Mouse (Mus musculus) CH12.LX (cell line): ENCODE results near the gene Per3. TPM values are rescaled to one million over a fixed set of nuclear protein-coding genes. Genes with fewer than 3 reads are reported as not detected.

Source experiments
- DNase-seq: peaks from one replicate; pipeline ENCODE4 v3.0.0-alpha.2; 2013; ENCODE audit errors: extremely low read depth
- H3K27ac ChIP-seq: 2 replicates; pipeline ENCODE4 v1.5.1; 2012; ENCODE audit warnings: low read depth, mild to moderate bottlenecking, control low read depth, moderate library complexity; ENCODE audit not compliant: insufficient read depth
- H3K27me3 ChIP-seq: replicated peaks from 2 replicates; pipeline ENCODE3; 2012; ENCODE audit warnings: inconsistent platforms
- H3K36me3 ChIP-seq, 2 experiments: replicated peaks in 1 of 2; 2 replicates each; pipeline versions ENCODE3 to v1.6.1; 2012; ENCODE audit warnings: inconsistent platforms in 1 of 2, low read length in 1 of 2, mild to moderate bottlenecking in 1 of 2, mixed read lengths in 1 of 2, moderate library complexity in 1 of 2; ENCODE audit not compliant: control insufficient read depth in 1 of 2, insufficient read depth in 1 of 2
- H3K4me1 ChIP-seq, 2 experiments: 2 replicates each; pipeline ENCODE4 v1.6.1; 2012; ENCODE audit warnings: inconsistent platforms in 1 of 2, moderate library complexity in 1 of 2; ENCODE audit not compliant: insufficient read depth in 2 of 2, control insufficient read depth in 1 of 2
- H3K4me2 ChIP-seq: 2 replicates; pipeline ENCODE4 v1.6.1; 2012; ENCODE audit warnings: low read depth, mild to moderate bottlenecking, control low read depth; ENCODE audit not compliant: poor library complexity, insufficient read depth, severe bottlenecking
- H3K4me3 ChIP-seq, 3 experiments: fragments of 150-350 bp in 1 of 3; sonication (generic) in 1 of 3; replicated peaks in 1 of 3; 2 replicates each; pipeline versions ENCODE3 to v1.5.1; 2011 to 2012; ENCODE audit warnings: low read depth in 2 of 3, low read length in 2 of 3, mild to moderate bottlenecking in 2 of 3, moderate library complexity in 2 of 3, control low read depth in 1 of 3, improper control_type of control experiment in 1 of 3, inconsistent platforms in 1 of 3, mixed read lengths in 1 of 3; ENCODE audit not compliant: poor library complexity in 1 of 3
- H3K79me2 ChIP-seq: replicated peaks from 2 replicates; pipeline ENCODE4 v1.6.1; 2012; ENCODE audit warnings: mild to moderate bottlenecking, moderate library complexity; ENCODE audit not compliant: control insufficient read depth, poor library complexity, insufficient read depth, severe bottlenecking; ENCODE audit errors: extremely low read depth
- H3K9ac ChIP-seq: 2 replicates; pipeline ENCODE4 v1.6.1; 2012; ENCODE audit warnings: low read depth, mild to moderate bottlenecking, control low read depth, moderate library complexity; ENCODE audit not compliant: insufficient read depth
- H3K9me3 ChIP-seq: replicated peaks from 2 replicates; pipeline ENCODE3; 2012; ENCODE audit warnings: low read length, inconsistent platforms, mixed read lengths
- BHLHE40 ChIP-seq: IDR thresholded peaks from 2 replicates; pipeline ENCODE4 v1.6.1; 2011; ENCODE audit warnings: mild to moderate bottlenecking, low read depth, low read length, improper control_type of control experiment
- CHD2 ChIP-seq: IDR thresholded peaks from 2 replicates; pipeline ENCODE4 v1.6.1; 2011; ENCODE audit warnings: low read length, improper control_type of control experiment
- E2F4 ChIP-seq: IDR thresholded peaks from 2 replicates; pipeline ENCODE4 v1.6.1; 2011; ENCODE audit warnings: low read depth, low read length, improper control_type of control experiment; ENCODE audit not compliant: insufficient replicate concordance
- EP300 ChIP-seq: IDR thresholded peaks from 2 replicates; pipeline ENCODE4 v1.6.1; 2011; ENCODE audit warnings: low read length, improper control_type of control experiment
- HCFC1 ChIP-seq: IDR thresholded peaks from 2 replicates; pipeline ENCODE4 v1.6.1; 2012; ENCODE audit warnings: low read depth, mild to moderate bottlenecking, inconsistent platforms, low read length, improper control_type of control experiment
- JUN ChIP-seq: IDR thresholded peaks from 2 replicates; pipeline ENCODE4 v1.6.1; 2011; ENCODE audit warnings: low read depth, mild to moderate bottlenecking, low read length, improper control_type of control experiment, moderate library complexity; ENCODE audit not compliant: insufficient read depth
- JUND ChIP-seq: conservative IDR thresholded peaks from 2 replicates; pipeline ENCODE4 v1.6.1; 2011; ENCODE audit warnings: low read depth, low read length, improper control_type of control experiment
- KAT2A ChIP-seq: IDR thresholded peaks from 2 replicates; pipeline ENCODE4 v1.6.1; 2012; ENCODE audit warnings: low read length, improper control_type of control experiment, inconsistent platforms; ENCODE audit not compliant: insufficient replicate concordance
- MAX ChIP-seq: IDR thresholded peaks from 2 replicates; pipeline ENCODE4 v1.6.1; 2011; ENCODE audit warnings: low read length, improper control_type of control experiment
- MXI1 ChIP-seq: IDR thresholded peaks from 2 replicates; pipeline ENCODE4 v1.6.1; 2011; ENCODE audit warnings: mild to moderate bottlenecking, low read depth, low read length, improper control_type of control experiment
- NELFE ChIP-seq: IDR thresholded peaks from 2 replicates; pipeline ENCODE4 v1.6.1; 2011; ENCODE audit warnings: low read depth, low read length, improper control_type of control experiment
- PAX5 ChIP-seq: IDR thresholded peaks from 2 replicates; pipeline ENCODE4 v1.6.1; 2012; ENCODE audit warnings: low read length, inconsistent platforms, mixed read lengths
- POLR2AphosphoS2 ChIP-seq: IDR thresholded peaks from 2 replicates; pipeline ENCODE4 v1.6.1; 2011; ENCODE audit warnings: low read depth, low read length, improper control_type of control experiment
- SIN3A ChIP-seq: IDR thresholded peaks from 2 replicates; pipeline ENCODE4 v1.6.1; 2012; ENCODE audit warnings: low read length, improper control_type of control experiment, inconsistent platforms
- USF2 ChIP-seq: conservative IDR thresholded peaks from 2 replicates; pipeline ENCODE4 v1.6.1; 2011; ENCODE audit warnings: low read depth, low read length, improper control_type of control experiment
- ZC3H11A ChIP-seq: IDR thresholded peaks from 2 replicates; pipeline ENCODE4 v1.6.1; 2012; ENCODE audit warnings: low read depth, mild to moderate bottlenecking, inconsistent platforms, low read length, improper control_type of control experiment
- dilution Hi-C: fragments of 300-500 bp; cut with MboI; formaldehyde crosslinking; loops from 2 replicates; pipeline ENCODE4 v1.14.3; 2020; ENCODE audit warnings: low sequenced_read_pairs; ENCODE audit not compliant: extremely low pct_unique_long_range_greater_than_20kb, extremely low pct_ligation_motif_present
- in situ Hi-C: fragments of 300-500 bp; cut with MboI; formaldehyde crosslinking; loops from 3 replicates; pipeline ENCODE4 v1.14.3; 2019; ENCODE audit warnings: low sequenced_read_pairs, low pct_ligation_motif_present, low pct_unique_long_range_greater_than_20kb, mixed read lengths
- polyA plus RNA-seq: library from polyadenylated mRNA; unstranded; fragments of >175 nt; gene quantifications from 2 replicates; pipeline ENCODE4 v1.2.1, GENCODE M21; 2012; ENCODE audit warnings: low read depth; ENCODE audit not compliant: insufficient read length
- total RNA-seq, 2 experiments: library from RNA; depleted of rRNA; stranded (reverse); fragments of 300-350 nt in 1 of 2; fragments of >200 nt in 1 of 2; gene quantifications; 2 replicates each; pipeline ENCODE4 v1.2.3; 2012 to 2014

Gene Per3
- total and polyA plus RNA-seq, 3 experiments, result 0.56 to 0.81 (median 0.74) TPM

DNA sequence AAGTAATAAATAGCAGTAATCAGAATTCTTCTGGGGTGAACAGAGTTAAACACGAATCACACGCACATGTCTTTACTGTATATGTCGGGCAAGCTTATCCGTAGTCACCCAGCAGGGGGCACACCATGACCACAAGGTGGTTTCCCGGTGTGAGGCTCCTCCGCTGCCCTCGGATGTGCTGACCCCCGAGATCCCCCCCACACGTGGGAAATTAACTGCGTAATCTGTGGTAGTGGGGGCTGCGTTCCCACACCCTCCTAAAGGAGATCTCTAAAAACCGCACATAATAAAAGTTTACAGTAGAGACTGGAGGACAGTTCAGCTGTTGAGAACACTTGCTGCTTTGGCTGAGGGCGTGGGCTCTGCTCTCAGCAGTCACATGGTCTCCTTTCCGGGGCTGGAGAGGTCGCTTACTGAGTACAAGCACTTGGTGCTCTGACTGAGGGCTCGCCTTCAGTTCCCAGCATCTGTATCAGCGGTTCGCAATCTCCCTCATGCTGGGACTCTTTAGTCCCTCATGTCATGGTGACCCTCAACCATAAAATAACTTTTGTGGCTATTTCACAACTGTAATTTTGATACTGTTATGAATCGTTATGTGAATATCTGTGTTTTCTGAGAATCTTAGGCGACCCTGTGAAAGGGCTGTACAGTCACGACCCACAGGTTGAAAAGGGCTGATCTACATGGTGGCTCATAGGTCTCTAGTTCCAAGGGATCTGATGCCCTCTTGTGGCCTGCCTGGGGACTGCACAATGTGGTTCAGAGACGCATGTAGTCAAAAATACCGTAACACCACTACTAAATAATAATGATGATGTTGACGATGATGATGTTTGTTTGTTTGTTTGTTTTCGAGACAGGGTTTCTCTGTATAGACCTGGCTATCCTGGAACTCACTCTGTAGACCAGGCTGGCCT, 79.6 kb downstream of the Per3 start (continued):
- TF ChIP-seq KAT2A, result no peak
- TF ChIP-seq JUN, result no peak
- no peak for TF ChIP-seq E2F4
- TF ChIP-seq CHD2, result no peak
- TF ChIP-seq MAX, result peak; percentile 59
- peak; percentile 58 for TF ChIP-seq BHLHE40
- no peak for TF ChIP-seq JUND
- TF ChIP-seq SIN3A, result no peak; the same call in 1 of the 2 replicates
- no peak for TF ChIP-seq ZC3H11A
- TF ChIP-seq EP300, result no peak
- TF ChIP-seq, all 38 proteins: peak for 12

DNA sequence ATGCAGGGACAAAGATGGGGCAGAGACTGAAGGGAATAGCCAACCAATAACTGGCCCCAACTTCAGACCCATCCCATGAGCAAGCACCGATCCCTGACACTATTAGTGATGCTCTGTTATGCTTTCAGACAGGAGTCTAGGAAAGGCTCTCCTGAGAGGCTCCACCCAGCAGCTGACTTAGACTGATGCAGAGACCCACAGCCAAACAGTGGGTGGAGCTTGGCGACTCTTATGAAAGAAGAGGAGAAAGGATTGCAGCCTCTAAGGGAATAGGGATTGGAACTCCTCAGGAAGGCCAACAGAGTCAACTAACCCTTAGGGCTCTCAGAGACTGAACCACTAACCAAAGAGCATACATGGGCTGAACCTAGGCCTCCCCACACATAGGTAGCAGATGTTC, 80.8 kb downstream of the Per3 start:
- H3K4me3 ChIP-seq, result no peak overlapping the region
- no peak for DNase-seq
- H3K4me2 ChIP-seq, result no peak overlapping the region
- dilution Hi-C loops (no loop called here), in situ Hi-C loops (loop anchor here (5.0 to 10.0 kb wide), 2 partner anchors 99 to 306 kb away; no protein-coding TSS in a partner anchor)
- peaks cover 0 to 18% of the 10 kb centered on the region in 2 experiments; a peak in 2 of 4 replicates for H3K4me1 ChIP-seq
- H3K9ac ChIP-seq, result no peak overlapping the region
- no peaks in the 10 kb centered on the region for H3K36me3 ChIP-seq
- H3K27me3 ChIP-seq, result no peaks in the 10 kb centered on the region
- no peaks in the 10 kb centered on the region for H3K79me2 ChIP-seq
- H3K9me3 ChIP-seq, result peaks cover 1% of the 10 kb centered on the region
- TF ChIP-seq BHLHE40 (no peak), USF2 (no peak), POLR2AphosphoS2 (no peak)
- no peak overlapping the region for H3K27ac ChIP-seq

DNA sequence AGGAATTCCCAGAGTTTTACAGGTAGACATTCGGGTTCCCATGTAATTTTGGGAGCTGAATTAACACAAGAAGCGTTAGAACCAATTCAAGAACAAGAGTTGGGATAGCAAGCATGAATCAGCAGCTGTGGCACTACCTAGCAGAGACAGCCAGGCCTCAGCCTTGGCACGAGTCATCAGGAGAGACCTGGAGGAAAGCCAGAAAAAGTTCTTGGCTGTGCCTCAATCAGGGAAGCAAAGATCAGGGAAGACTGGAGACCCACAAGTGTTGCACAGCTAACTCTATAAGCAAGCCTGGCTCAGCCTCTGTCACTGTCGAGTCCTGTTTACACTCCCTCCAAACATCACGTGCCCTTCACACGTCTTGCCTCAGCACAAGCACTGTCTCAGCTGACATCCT, 82.2 kb downstream of the Per3 start:
- no peaks in the 10 kb centered on the region for H3K36me3 ChIP-seq
- no peaks in the 10 kb centered on the region for H3K9me3 ChIP-seq
- in situ Hi-C loops, result loop anchor here (5.0 to 10.0 kb wide), 2 partner anchors 97 to 305 kb away; no protein-coding TSS in a partner anchor
- TF ChIP-seq HCFC1, result no peak
- no peak for TF ChIP-seq POLR2AphosphoS2
- TF ChIP-seq BHLHE40, result peak; percentile 27; the same call in 1 of the 2 replicates
- TF ChIP-seq MXI1, result no peak
- no peak for TF ChIP-seq PAX5
- no peak for TF ChIP-seq JUN
- TF ChIP-seq NELFE, result no peak
- no peak for TF ChIP-seq E2F4
- no peak overlapping the region for H3K4me3 ChIP-seq
- H3K9ac ChIP-seq, result no peak overlapping the region
- dilution Hi-C loops, result no loop called here
- no peaks in the 10 kb centered on the region for H3K79me2 ChIP-seq
- no peaks in the 10 kb centered on the region for H3K27me3 ChIP-seq
- H3K4me2 ChIP-seq, result no peak overlapping the region
- DNase-seq, result no peak
- peaks cover 0 to 18% of the 10 kb centered on the region in 2 experiments; a peak in 2 of 4 replicates for H3K4me1 ChIP-seq
- H3K27ac ChIP-seq, result no peak overlapping the region
